Mouse (Mus musculus): ENCODE measurements around the gene Riok1. TPM values are rescaled to one million over a fixed set of nuclear protein-coding genes. Genes with fewer than 3 reads are reported as not detected.
A peak's percentile ranks its signal among the peaks of the same experiment; 100 is the strongest.

The Riok1 gene
- polyA plus RNA-seq, 1 experiment from 2014 or later: 50.4 TPM

DNA sequence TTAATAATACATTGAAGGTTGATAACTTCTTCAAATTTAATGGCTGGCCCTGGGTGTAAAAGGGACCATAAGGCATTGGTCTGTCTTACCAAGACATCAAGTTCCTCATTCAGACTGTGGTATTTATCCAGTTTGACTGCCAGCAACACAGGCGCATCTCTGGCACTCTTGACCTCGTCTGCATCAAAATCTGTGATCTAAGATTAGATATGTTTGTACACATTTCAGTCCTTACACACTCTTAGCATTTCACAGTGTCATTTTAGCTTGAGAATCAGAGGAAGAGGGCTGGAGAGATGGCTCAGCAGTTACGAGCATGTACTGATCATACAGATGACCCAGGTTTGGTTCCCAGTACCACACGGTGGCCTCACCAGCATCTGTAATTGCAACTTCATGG, 21.2 kb upstream of the Riok1 start:
- H3K4me3 ChIP-seq: no peak overlapping the region
- no peaks in the 10 kb centered on the region for H3K4me1 ChIP-seq
- no peak for DNase-seq (ENCODE audit: extremely low spot score, low spot score)
- H3K27me3 ChIP-seq (ENCODE audit: poor library complexity, severe bottlenecking): no peaks in the 10 kb centered on the region
- no peak overlapping the region for H3K27ac ChIP-seq
- 91% methylated on average over 4 of the region's 4 CpGs for WGBS
- H3K36me3 ChIP-seq (replicated peaks): no peaks in the 10 kb centered on the region
- 0 out of 2 replicates have a peak, but pooled peaks cover 3% of the 10 kb centered on the region for H3K9me3 ChIP-seq

DNA sequence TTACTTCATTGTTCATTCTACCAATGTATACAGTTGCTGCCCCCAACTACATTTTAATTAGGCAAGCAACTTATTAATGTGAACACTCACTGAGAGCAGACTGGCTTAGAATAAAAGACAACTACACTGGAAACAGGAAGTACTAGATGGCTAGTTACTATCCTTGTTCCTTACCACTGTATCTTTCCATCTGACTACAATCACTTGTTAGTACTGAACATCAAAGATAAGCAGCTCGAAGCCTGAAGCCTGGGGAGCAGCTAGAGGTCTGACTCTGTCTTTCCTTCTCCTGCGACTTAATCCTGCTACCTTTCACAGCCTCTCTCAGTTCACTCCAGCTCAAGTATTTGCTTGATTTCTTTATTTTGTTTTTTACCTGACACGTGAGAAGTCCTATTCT, 18.0 kb upstream of the Riok1 start:
- no peaks in the 10 kb centered on the region for H3K36me3 ChIP-seq (replicated peaks)
- 80% methylated on average over 3 of the region's 3 CpGs for WGBS
- H3K4me3 ChIP-seq: no peak overlapping the region
- H3K27me3 ChIP-seq (ENCODE audit: poor library complexity, severe bottlenecking): no peaks in the 10 kb centered on the region
- H3K27ac ChIP-seq: no peak overlapping the region
- DNase-seq (ENCODE audit: extremely low spot score, low spot score): no peak
- no peaks in the 10 kb centered on the region for H3K4me1 ChIP-seq
- H3K9me3 ChIP-seq: 0 out of 2 replicates have a peak, but pooled peaks cover 3% of the 10 kb centered on the region

DNA sequence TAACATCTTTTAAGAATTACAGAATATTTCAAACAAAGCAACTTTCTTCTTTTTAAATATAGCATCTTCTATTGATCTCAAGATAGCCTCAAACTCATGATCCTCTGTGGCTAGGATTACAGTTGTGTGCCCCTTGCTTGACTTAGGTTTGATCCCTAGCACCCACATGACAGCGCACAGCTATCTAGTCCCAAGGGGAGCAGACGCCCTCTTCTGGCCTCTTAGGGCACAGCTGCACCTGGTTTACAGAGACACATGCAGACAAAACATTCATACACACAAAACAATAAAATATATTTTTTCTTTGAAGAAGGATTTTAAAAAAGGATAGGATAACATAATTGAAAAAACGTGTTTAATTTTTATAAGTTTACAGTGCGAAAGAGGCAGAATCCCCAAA, 10.9 kb upstream of the Riok1 start:
- no peak overlapping the region for H3K27ac ChIP-seq
- H3K4me1 ChIP-seq: no peaks in the 10 kb centered on the region
- 35% methylated on average over 4 of the region's 4 CpGs for WGBS
- no peak for DNase-seq (ENCODE audit: extremely low spot score, low spot score)
- H3K4me3 ChIP-seq: no peak overlapping the region
- no peaks in the 10 kb centered on the region for H3K36me3 ChIP-seq (replicated peaks)
- no peaks in the 10 kb centered on the region for H3K27me3 ChIP-seq (ENCODE audit: poor library complexity, severe bottlenecking)
- H3K9me3 ChIP-seq: no peaks in the 10 kb centered on the region

DNA sequence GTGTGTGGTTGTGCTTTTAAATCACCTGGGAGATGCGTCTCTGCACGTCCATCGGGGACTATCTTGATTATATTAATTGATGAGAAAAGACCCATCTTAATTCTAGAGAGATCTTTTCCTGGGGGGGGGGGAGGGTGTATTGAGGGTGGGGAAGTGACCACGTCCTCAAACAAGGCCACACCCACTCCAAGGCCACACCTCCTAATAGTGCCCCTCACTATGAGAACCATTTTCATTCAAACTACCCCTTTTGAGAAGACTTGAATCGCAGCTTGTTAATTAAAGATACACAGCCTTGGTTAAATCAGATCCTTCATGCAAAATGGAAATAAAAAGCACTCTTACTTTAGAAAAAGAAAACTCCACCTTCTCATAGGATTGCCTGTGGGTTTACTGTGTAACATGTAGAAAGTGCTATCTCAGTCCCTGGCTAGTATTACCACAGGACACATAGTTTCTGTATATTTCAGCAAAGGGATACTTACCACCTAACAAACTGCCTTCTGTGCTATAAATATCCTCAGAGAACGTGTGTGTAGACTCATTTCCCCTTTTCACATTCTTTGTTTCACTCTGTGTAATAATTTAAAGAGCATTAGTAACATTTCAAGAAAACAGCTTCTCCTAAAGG, 9.1 kb upstream of the Riok1 start:
- no peaks in the 10 kb centered on the region for H3K36me3 ChIP-seq (replicated peaks)
- H3K4me1 ChIP-seq: no peaks in the 10 kb centered on the region
- no peak for DNase-seq (ENCODE audit: extremely low spot score, low spot score)
- H3K4me3 ChIP-seq: no peak overlapping the region
- 73% methylated on average over 6 of the region's 6 CpGs for WGBS
- no peaks in the 10 kb centered on the region for H3K9me3 ChIP-seq
- no peak overlapping the region for H3K27ac ChIP-seq
- H3K27me3 ChIP-seq (ENCODE audit: poor library complexity, severe bottlenecking): no peaks in the 10 kb centered on the region

DNA sequence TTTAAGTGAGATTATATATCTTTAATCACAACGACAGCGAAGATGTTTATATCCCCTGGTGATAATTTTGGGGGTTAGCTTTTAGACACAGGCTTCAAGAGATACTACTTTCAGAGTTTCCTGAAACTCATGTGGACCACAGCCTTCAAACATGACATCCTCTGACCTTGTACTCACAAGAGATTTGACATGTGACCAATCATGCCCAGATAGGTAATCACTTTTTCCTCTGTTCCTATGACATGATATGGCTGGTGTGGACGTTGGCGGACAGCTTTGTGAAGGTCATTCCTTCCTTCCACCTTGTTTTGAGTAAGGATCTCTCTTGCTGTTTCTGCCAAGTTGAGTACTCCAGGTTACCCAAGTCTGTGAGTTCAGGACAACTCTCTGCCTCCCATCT, 8.4 kb upstream of the Riok1 start:
- Histone ChIP-seq H3K4me3 (no peak overlapping the region), H3K27ac (no peak overlapping the region), H3K4me1 (no peaks in the 10 kb centered on the region), H3K36me3 (replicated peaks) (no peaks in the 10 kb centered on the region), H3K27me3 (ENCODE audit: poor library complexity, severe bottlenecking) (no peaks in the 10 kb centered on the region), H3K9me3 (no peaks in the 10 kb centered on the region)
- WGBS: 89% methylated on average over 4 of the region's 4 CpGs
- no peak for DNase-seq (ENCODE audit: extremely low spot score, low spot score)

DNA sequence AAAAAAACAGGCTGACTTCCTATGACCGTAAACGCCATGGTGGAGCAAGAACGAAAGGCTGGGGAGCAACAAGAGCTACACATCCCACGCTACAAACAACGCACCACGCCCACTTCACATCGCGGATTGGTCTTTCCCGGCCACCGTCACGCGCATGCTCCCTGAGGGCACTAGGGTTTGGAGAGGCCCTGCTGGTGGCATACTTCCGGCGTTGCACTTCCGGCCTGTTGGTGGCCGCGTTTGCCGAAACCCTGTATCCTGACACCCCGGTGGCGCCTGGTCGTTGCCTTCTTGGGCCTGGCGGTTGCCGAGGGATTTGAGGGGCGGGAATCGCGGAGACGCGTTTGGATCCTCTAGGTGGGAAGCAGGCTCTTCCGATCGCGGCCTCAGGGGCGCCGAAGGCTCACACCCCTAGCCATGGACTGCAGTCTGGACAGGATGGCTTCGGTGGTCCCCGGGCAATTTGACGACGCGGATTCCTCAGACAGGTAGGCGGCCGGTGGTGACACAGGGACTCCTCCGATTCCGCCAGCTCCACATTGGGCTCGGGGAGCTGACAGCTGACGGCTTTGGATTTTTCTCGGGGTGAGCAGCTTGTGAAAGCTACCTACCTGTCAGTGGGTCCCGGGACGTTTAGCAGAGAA, 371 bp downstream of the Riok1 start, which contains the start of gene Cage1:
Gene Cage1 (minus strand): TSS at position 26 of the 644 bp plus-strand sequence.
- Histone ChIP-seq H3K4me3 (peak within 1 kb of the TSS; percentile 89), H3K27me3 (ENCODE audit: poor library complexity, severe bottlenecking) (no peaks in the 10 kb centered on the region), H3K36me3 (replicated peaks) (peaks cover 28% of the 10 kb centered on the region), H3K9me3 (no peaks in the 10 kb centered on the region), H3K27ac (peak within 1 kb of the TSS; percentile 85), H3K4me1 (peaks cover 23% of the 10 kb centered on the region)
- peak; percentile 98 for DNase-seq (ENCODE audit: extremely low spot score, low spot score)
- under 1% methylated on average over 47 of the region's 47 CpGs for WGBS

DNA sequence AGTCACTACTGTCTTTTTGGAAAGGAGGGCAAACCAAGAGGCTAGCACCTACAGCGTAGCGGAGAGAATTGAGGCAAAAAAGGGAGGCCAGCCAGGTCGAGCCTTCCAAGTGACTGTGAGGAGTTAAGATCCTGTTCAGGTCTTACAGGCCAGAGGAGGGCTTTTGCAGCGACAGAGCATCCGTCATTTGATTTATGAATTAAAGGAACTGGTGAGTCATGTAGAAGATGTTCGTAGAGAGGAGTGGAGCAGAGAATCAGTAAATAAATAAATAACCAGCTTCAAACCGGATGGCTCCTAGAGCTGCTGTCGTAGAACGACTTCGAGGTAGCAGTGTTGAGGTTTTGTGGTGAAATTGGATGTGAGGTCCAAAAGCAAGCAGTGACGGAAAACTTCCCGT, 1.0 kb downstream of the Riok1 start:
- Histone ChIP-seq H3K27me3 (ENCODE audit: poor library complexity, severe bottlenecking) (no peaks in the 10 kb centered on the region), H3K27ac (peak overlapping the region; percentile 85), H3K9me3 (no peaks in the 10 kb centered on the region), H3K4me1 (peaks cover 23% of the 10 kb centered on the region), H3K36me3 (replicated peaks) (peaks cover 34% of the 10 kb centered on the region), H3K4me3 (peak overlapping the region; percentile 89)
- DNase-seq (ENCODE audit: extremely low spot score, low spot score): no peak
- WGBS: 60% methylated on average over 12 of the region's 12 CpGs

DNA sequence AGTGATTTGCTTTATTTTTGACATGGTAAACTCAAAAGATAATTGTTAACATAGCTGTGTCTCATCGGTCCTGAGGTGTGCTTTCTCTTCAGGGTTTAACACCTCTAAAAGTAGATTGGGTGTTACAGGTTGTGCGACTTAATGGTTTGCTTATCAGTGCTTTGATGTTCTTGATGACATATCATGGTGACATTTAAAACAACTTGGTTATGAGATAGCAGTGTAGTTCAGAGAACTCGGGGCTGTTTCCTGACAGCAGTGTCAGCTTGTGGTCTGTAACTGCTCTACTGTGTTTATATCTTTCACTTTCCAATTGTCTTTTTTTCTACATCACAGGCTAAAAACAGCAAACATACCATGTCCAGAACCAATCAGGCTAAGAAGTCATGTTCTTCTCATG, 13.1 kb downstream of the Riok1 start:
- H3K4me3 ChIP-seq: no peak overlapping the region
- no peak for DNase-seq (ENCODE audit: extremely low spot score, low spot score)
- H3K27ac ChIP-seq: no peak overlapping the region
- H3K4me1 ChIP-seq: no peaks in the 10 kb centered on the region
- H3K9me3 ChIP-seq: no peaks in the 10 kb centered on the region
- 92% methylated on average over 3 of the region's 3 CpGs for WGBS
- no peaks in the 10 kb centered on the region for H3K27me3 ChIP-seq (ENCODE audit: poor library complexity, severe bottlenecking)
- H3K36me3 ChIP-seq (replicated peaks): peaks cover 100% of the 10 kb centered on the region

DNA sequence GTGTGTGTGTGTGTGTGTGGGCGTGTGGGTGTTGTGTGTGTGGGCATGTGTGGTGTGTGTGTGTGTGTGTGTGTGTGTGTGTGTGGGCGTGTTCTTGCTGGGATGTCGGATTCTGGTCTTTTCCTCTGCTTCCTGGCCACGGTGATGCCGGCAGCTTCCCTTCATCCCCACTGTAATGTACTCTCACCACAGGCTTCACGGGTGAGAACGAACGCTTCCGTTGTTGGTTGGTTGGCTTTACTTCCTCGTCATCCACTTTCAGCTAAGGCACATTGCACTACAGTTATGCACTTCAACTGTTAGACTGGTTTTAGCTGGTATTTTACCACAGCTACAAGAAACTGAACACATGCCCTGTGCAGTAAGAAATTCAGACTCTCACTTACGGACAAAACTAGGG, 25.9 kb downstream of the Riok1 start:
- no peak overlapping the region for H3K27ac ChIP-seq
- no peak overlapping the region for H3K4me3 ChIP-seq
- no peaks in the 10 kb centered on the region for H3K27me3 ChIP-seq (ENCODE audit: poor library complexity, severe bottlenecking)
- DNase-seq (ENCODE audit: extremely low spot score, low spot score): no peak
- H3K36me3 ChIP-seq (replicated peaks): peaks cover 57% of the 10 kb centered on the region
- WGBS: 95% methylated on average over 11 of the region's 11 CpGs
- H3K9me3 ChIP-seq: no peaks in the 10 kb centered on the region
- no peaks in the 10 kb centered on the region for H3K4me1 ChIP-seq

DNA sequence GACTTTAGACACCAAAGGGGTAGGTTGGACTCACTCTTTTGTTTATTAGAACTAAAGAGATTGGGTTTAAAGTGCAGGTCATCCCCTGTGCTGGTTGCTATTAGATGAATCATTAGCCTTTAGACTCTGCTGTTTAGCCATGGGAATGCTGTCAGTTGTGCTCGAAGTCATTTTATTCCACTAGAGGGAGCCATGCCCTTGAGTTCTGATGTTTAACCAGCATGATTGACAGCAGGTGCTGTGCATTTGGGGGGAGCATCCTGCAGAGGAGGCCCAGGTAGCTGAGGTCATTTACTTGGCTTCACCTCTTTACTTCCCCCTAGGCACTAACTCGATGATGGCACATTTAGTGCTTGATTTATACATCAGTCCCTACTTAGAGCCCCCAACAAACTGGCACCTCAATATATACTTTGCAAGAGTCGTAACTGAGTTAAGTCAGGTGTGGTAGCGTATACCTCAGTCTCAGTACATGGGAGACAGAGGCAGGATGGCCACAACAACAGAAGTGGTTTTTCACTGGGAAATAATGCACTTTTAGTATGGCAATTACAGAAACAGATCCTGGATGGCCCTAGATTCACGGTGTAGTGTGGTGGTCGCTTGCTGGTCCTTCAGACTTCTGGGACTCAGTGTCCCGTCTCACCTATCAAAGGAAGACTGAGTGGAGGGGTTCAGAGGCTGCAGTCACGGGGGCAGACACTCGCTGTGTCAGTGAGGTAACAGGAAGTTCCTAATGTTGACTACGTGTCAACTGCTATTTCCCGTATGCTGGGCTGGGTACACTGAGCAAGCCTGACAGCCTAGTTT, 28.3 kb downstream of the Riok1 start:
- peaks cover 34% of the 10 kb centered on the region for H3K36me3 ChIP-seq (replicated peaks)

DNA sequence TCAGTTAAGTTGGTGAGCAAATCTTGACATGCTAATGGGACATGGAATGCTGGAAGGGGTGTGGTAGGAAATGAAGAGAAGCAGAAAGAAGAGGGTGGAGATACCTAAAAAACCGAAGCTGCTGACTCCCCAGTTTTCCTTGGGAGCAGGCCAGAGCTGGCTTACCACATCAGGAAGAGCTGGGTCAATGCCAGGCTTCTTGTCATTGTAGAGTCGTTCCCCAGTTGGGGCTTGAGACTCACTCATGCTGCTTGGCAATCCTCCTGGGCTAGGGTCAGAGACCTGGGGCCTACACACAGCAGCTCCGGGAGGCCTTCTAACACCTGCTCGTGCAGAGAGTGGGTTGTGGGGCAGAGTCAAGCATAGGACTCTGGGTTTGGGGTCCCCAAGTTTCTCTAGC, 34.1 kb downstream of the Riok1 start:
- no peak for DNase-seq (ENCODE audit: extremely low spot score, low spot score)
- H3K27ac ChIP-seq: no peak overlapping the region
- WGBS: 87% methylated on average over 4 of the region's 4 CpGs
- H3K27me3 ChIP-seq (ENCODE audit: poor library complexity, severe bottlenecking): no peaks in the 10 kb centered on the region
- peaks cover 4% of the 10 kb centered on the region; the same call in 1 of the 2 replicates for H3K4me1 ChIP-seq
- H3K4me3 ChIP-seq: no peak overlapping the region
- no peaks in the 10 kb centered on the region for H3K36me3 ChIP-seq (replicated peaks)
- no peaks in the 10 kb centered on the region for H3K9me3 ChIP-seq

More for the DNA sequence above, 28.3 kb downstream of the Riok1 start:
- H3K27ac ChIP-seq: no peak overlapping the region
- no peak overlapping the region for H3K4me3 ChIP-seq
- H3K27me3 ChIP-seq (ENCODE audit: poor library complexity, severe bottlenecking): no peaks in the 10 kb centered on the region
- peak; percentile 33 for DNase-seq (ENCODE audit: extremely low spot score, low spot score)
- no peaks in the 10 kb centered on the region for H3K9me3 ChIP-seq
- H3K4me1 ChIP-seq: no peaks in the 10 kb centered on the region
- WGBS: 75% methylated on average over 11 of the region's 11 CpGs

DNA sequence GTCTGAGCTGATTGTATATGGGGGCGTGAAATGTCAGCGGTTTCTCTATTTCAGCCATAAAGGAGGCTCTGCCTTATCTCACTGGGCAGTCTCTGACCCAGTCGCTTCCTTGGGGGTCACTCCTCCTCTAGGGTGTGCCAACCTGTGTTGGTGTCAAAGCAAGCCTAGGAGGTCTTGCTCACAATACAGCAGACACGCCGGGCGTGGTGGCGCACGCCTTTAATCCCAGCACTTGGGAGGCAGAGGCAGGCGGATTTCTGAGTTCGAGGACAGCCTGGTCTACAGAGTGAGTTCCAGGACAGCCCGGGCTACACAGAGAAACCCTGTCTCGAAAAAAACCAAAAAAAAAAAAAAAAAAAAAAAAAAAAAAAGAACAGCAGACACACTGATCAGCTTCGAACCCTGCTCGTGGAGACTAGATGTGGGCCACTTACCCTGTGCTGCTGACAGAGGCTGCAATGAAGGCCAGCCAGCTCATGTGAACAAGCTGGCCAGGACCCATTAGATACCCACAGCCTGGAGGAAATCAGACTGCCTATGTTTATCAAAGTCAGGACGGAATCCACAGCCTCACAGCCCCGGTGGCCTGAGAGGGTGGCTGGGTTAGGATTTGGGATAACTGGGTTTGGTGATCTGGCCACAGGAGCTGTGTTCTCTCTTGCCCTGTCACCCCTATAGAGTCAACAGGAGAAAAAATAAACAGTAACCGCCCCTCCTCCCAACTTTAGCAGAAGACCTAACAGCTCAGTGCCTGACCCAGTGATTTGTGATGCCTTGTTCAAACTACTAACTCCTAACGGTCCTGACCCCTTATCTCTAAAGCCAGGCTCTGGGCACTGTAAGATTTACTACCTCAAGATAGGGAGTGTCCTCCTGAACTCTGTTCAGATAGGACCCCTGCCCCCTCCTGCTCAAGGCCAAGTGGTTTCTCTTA, 36.8 kb downstream of the Riok1 start:
- 91% methylated on average over 18 of the region's 18 CpGs for WGBS
- Histone ChIP-seq H3K27ac (no peak overlapping the region), H3K27me3 (ENCODE audit: poor library complexity, severe bottlenecking) (no peaks in the 10 kb centered on the region), H3K36me3 (replicated peaks) (no peaks in the 10 kb centered on the region), H3K9me3 (no peaks in the 10 kb centered on the region), H3K4me3 (no peak overlapping the region), H3K4me1 (peaks cover 15% of the 10 kb centered on the region)
- DNase-seq (ENCODE audit: extremely low spot score, low spot score): no peak

All from forebrain, embryonic 10.5 days (tissue).